Mouse (Mus musculus): ENCODE results near the gene Dusp7. TPM values are rescaled to one million over a fixed set of nuclear protein-coding genes. Genes with fewer than 3 reads are reported as not detected.

The Dusp7 gene
- total and polyA plus RNA-seq, 3 experiments, result 8.6 to 49.3 (median 27.3) TPM

GRCm38 (mm10) chr9:106356323-106356844 lies 12.0 kb upstream of the Dusp7 start:
- H3K4me3 ChIP-seq (ENCODE audit: low read depth, low read length), result no peak overlapping the region
- peaks cover 41% of the 10 kb centered on the region for H3K27me3 ChIP-seq (ENCODE audit: insufficient read depth, low read length)
- no peaks in the 10 kb centered on the region for H3K9me3 ChIP-seq (replicated peaks)
- H3K4me1 ChIP-seq (ENCODE audit: insufficient read depth, low read depth, low read length), result no peaks in the 10 kb centered on the region
- no peak for TF ChIP-seq TAL1 (conservative IDR thresholded peaks at IDR 0.05; ENCODE audit: low read depth, low read length)
- TF ChIP-seq GATA2 (IDR thresholded peaks at IDR 0.05; ENCODE audit: borderline replicate concordance, low read depth, low read length), result no peak
- DNase-seq (ENCODE audit: low spot score), result no peak
- H3K36me3 ChIP-seq (replicated peaks), result peaks cover 18% of the 10 kb centered on the region
- no peak for ATAC-seq (ENCODE audit: extremely low read depth, insufficient number of reproducible peaks, low FRiP score, poor library complexity, severe bottlenecking)

GRCm38 (mm10) chr9:106357167-106357566 lies 11.3 kb upstream of the Dusp7 start:
- Histone ChIP-seq H3K9me3 (replicated peaks) (no peaks in the 10 kb centered on the region), H3K36me3 (replicated peaks) (peaks cover 11% of the 10 kb centered on the region), H3K27me3 (ENCODE audit: insufficient read depth, low read length) (peaks cover 48% of the 10 kb centered on the region), H3K4me3 (ENCODE audit: low read depth, low read length) (no peak overlapping the region), H3K4me1 (ENCODE audit: insufficient read depth, low read depth, low read length) (no peaks in the 10 kb centered on the region)
- no peak for DNase-seq (ENCODE audit: low spot score)
- ATAC-seq (ENCODE audit: extremely low read depth, insufficient number of reproducible peaks, low FRiP score, poor library complexity, severe bottlenecking), result no peak
- TF ChIP-seq TAL1 (conservative IDR thresholded peaks at IDR 0.05; ENCODE audit: low read depth, low read length) (no peak), GATA2 (IDR thresholded peaks at IDR 0.05; ENCODE audit: borderline replicate concordance, low read depth, low read length) (no peak), POLR2AphosphoS5 (IDR thresholded peaks at IDR 0.05; ENCODE audit: insufficient replicate concordance, low read depth, low read length) (no peak), GATA1 (IDR thresholded peaks at IDR 0.05; ENCODE audit: borderline replicate concordance, low read length) (no peak), CTCF (IDR thresholded peaks at IDR 0.05; ENCODE audit: low read depth, low read length) (no peak)

- TF ChIP-seq TAL1 (conservative IDR thresholded peaks at IDR 0.05; ENCODE audit: low read depth, low read length), result no peak
- no peak for TF ChIP-seq POLR2AphosphoS5 (IDR thresholded peaks at IDR 0.05; ENCODE audit: insufficient replicate concordance, low read depth, low read length)
- TF ChIP-seq GATA1 (IDR thresholded peaks at IDR 0.05; ENCODE audit: borderline replicate concordance, low read length), result no peak
- no peak for TF ChIP-seq GATA2 (IDR thresholded peaks at IDR 0.05; ENCODE audit: borderline replicate concordance, low read depth, low read length)
- no peak for TF ChIP-seq CTCF (IDR thresholded peaks at IDR 0.05; ENCODE audit: low read depth, low read length)
- Histone ChIP-seq H3K36me3 (replicated peaks) (no peaks in the 10 kb centered on the region), H3K9me3 (replicated peaks) (no peaks in the 10 kb centered on the region), H3K4me3 (ENCODE audit: low read depth, low read length) (no peak overlapping the region), H3K27me3 (ENCODE audit: insufficient read depth, low read length) (peaks cover 60% of the 10 kb centered on the region), H3K4me1 (ENCODE audit: insufficient read depth, low read depth, low read length) (no peaks in the 10 kb centered on the region)
- DNase-seq (ENCODE audit: low spot score) (no peak), ATAC-seq (ENCODE audit: extremely low read depth, insufficient number of reproducible peaks, low FRiP score, poor library complexity, severe bottlenecking) (no peak)
Observed at GRCm38 (mm10) chr9:106359297-106359696, 9.1 kb upstream of the Dusp7 start.

DNA sequence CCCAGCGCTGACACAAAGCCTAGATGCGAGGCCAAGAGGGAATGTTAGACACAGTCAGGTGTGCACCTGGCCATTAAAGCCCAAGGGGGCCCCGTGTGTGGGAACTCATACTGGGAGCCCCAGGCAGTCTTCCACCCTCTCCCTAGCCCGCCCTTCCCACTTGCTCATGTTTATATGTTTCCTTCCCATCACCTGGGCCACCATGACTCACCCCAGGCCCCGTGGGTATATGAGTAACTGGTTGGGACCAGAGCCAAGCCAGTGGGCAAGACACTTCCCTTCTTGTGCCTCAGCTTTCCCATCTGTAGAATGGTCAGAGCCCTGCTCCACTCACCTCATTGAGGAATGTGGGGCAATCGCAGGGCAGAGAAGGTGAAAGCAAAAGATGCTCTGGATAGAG lies 7.3 kb upstream of the Dusp7 start:
- no peak for ATAC-seq (ENCODE audit: extremely low read depth, insufficient number of reproducible peaks, low FRiP score, poor library complexity, severe bottlenecking)
- Histone ChIP-seq H3K4me1 (ENCODE audit: insufficient read depth, low read depth, low read length) (peaks cover 4% of the 10 kb centered on the region), H3K27me3 (ENCODE audit: insufficient read depth, low read length) (peaks cover 69% of the 10 kb centered on the region), H3K36me3 (replicated peaks) (no peaks in the 10 kb centered on the region), H3K4me3 (ENCODE audit: low read depth, low read length) (no peak overlapping the region), H3K9me3 (replicated peaks) (no peaks in the 10 kb centered on the region)
- TF ChIP-seq POLR2AphosphoS5 (IDR thresholded peaks at IDR 0.05; ENCODE audit: insufficient replicate concordance, low read depth, low read length) (no peak), GATA1 (IDR thresholded peaks at IDR 0.05; ENCODE audit: borderline replicate concordance, low read length) (no peak), GATA2 (IDR thresholded peaks at IDR 0.05; ENCODE audit: borderline replicate concordance, low read depth, low read length) (no peak), TAL1 (conservative IDR thresholded peaks at IDR 0.05; ENCODE audit: low read depth, low read length) (no peak), CTCF (IDR thresholded peaks at IDR 0.05; ENCODE audit: low read depth, low read length) (no peak)
- no peak for DNase-seq (ENCODE audit: low spot score)

DNA sequence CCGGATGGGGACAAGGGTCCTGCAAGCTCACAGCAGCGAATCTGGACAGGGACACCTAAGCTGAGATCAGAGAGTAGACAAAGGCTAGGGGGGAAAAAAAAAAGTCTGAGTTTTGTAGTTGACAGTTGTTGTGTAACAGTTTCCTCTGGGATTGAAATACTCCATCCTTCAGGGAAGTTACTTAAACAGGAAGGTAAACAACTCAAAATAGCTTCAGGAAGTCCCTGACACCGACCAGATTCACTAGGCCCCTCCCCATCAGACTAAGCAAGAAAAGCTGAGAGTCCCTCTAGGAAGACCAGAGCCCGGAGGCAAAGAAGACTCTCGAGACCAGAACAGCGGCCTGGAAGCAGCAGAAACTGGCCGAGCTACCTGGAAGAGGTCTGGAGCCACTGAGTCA lies 3.1 kb upstream of the Dusp7 start:
- H3K4me3 ChIP-seq (ENCODE audit: low read depth, low read length), result no peak overlapping the region
- H3K27me3 ChIP-seq (ENCODE audit: insufficient read depth, low read length), result peaks cover 38% of the 10 kb centered on the region
- peaks cover 40% of the 10 kb centered on the region for H3K4me1 ChIP-seq (ENCODE audit: insufficient read depth, low read depth, low read length)
- H3K36me3 ChIP-seq (replicated peaks), result peaks cover 4% of the 10 kb centered on the region
- H3K9me3 ChIP-seq (replicated peaks), result no peaks in the 10 kb centered on the region
- DNase-seq (ENCODE audit: low spot score) (no peak), ATAC-seq (ENCODE audit: extremely low read depth, insufficient number of reproducible peaks, low FRiP score, poor library complexity, severe bottlenecking) (no peak)
- no peak for TF ChIP-seq POLR2AphosphoS5 (IDR thresholded peaks at IDR 0.05; ENCODE audit: insufficient replicate concordance, low read depth, low read length)
- no peak for TF ChIP-seq CTCF (IDR thresholded peaks at IDR 0.05; ENCODE audit: low read depth, low read length)

DNA sequence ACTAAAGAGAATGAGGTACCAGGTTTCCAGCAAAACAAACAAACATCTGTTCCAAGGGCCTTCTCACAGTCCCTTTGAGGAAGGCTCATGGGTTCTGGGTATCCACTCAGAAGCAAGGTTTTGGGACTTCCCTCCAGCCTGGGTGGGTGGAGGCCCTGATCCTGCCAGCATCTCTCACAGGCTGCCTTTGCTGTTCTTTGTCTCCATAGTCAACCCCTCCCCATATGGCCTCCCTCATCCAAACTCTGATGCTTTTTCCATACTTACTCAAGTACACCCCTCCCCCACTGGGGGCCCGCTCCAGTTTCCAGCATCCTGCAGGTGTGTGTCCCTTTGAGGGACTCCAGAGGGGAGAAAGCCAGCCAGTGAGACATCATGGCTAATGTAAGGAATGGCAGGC lies 2.2 kb upstream of the Dusp7 start:
- H3K4me3 ChIP-seq (ENCODE audit: low read depth, low read length), result no peak overlapping the region
- H3K9me3 ChIP-seq (replicated peaks), result no peaks in the 10 kb centered on the region
- TF ChIP-seq TAL1 (conservative IDR thresholded peaks at IDR 0.05; ENCODE audit: low read depth, low read length), result no peak
- TF ChIP-seq GATA1 (IDR thresholded peaks at IDR 0.05; ENCODE audit: borderline replicate concordance, low read length), result no peak
- H3K27me3 ChIP-seq (ENCODE audit: insufficient read depth, low read length), result peaks cover 30% of the 10 kb centered on the region
- ATAC-seq (ENCODE audit: extremely low read depth, insufficient number of reproducible peaks, low FRiP score, poor library complexity, severe bottlenecking), result no peak
- H3K4me1 ChIP-seq (ENCODE audit: insufficient read depth, low read depth, low read length), result peaks cover 48% of the 10 kb centered on the region
- peaks cover 12% of the 10 kb centered on the region for H3K36me3 ChIP-seq (replicated peaks)
- no peak for DNase-seq (ENCODE audit: low spot score)

DNA sequence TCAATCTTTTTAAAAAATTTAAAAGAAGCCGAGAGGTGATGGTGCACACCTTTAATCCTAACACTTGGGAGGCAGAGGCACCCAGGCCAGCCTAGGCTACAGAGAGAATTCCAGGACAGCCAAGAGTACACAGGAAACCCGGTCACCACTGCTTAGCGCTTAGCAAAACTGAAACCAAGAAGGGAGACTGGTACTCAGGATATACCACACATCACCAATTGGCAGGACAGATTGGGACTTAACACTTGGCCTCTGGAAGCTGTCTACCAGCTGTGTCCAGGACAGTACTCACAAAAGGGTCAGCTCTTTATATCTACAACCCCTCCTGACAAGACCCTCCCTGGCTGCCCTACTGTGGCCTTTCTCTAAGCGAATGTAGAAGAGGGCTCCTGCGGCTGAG lies 1.4 kb upstream of the Dusp7 start:
- H3K4me3 ChIP-seq (ENCODE audit: low read depth, low read length), result peak overlapping the region; percentile 79
- H3K36me3 ChIP-seq (replicated peaks), result peaks cover 20% of the 10 kb centered on the region
- DNase-seq (ENCODE audit: low spot score) (no peak), ATAC-seq (ENCODE audit: extremely low read depth, insufficient number of reproducible peaks, low FRiP score, poor library complexity, severe bottlenecking) (no peak)
- TF ChIP-seq CTCF (IDR thresholded peaks at IDR 0.05; ENCODE audit: low read depth, low read length) (no peak), TAL1 (conservative IDR thresholded peaks at IDR 0.05; ENCODE audit: low read depth, low read length) (no peak), GATA2 (IDR thresholded peaks at IDR 0.05; ENCODE audit: borderline replicate concordance, low read depth, low read length) (no peak), POLR2AphosphoS5 (IDR thresholded peaks at IDR 0.05; ENCODE audit: insufficient replicate concordance, low read depth, low read length) (no peak), GATA1 (IDR thresholded peaks at IDR 0.05; ENCODE audit: borderline replicate concordance, low read length) (no peak)
- peaks cover 22% of the 10 kb centered on the region for H3K27me3 ChIP-seq (ENCODE audit: insufficient read depth, low read length)
- no peaks in the 10 kb centered on the region for H3K9me3 ChIP-seq (replicated peaks)
- peaks cover 56% of the 10 kb centered on the region for H3K4me1 ChIP-seq (ENCODE audit: insufficient read depth, low read depth, low read length)

Data from G1E (cell line).